Comparison of ENCODE assay signal across 19 mouse cellular contexts in genomic region chr2:128020908-128021193, GRCm38 (mm10).
"Had no signal": no experiment of that assay in that cellular context is flagged by ENCODE, and none has a peak within 500 bp of the region (broad histone marks: within the 10 kb centered on the region; RNA-seq: fewer than 3 reads in every experiment).

No protein-coding gene starts in this region.

- H3K4me1 ChIP-seq: limb, embryonic 12.5 days; stomach, embryonic 15.5 days had no signal

- H3K4me3 ChIP-seq: layer of hippocampus, adult 2 months; limb, embryonic 12.5 days; limb, embryonic 15.5 days; neural tube, embryonic 12.5 days; stomach, embryonic 15.5 days had no signal

- H3K27ac ChIP-seq: kidney, postnatal 0 days; layer of hippocampus, adult 2 months; limb, embryonic 12.5 days; limb, embryonic 15.5 days; liver, embryonic 14.5 days; macrophage; neural tube, embryonic 12.5 days; stomach, embryonic 15.5 days had no signal

- DNase-seq: kidney, adult 18-20 months; kidney, postnatal 25 days; layer of hippocampus, adult 9-11 months; liver, postnatal 0 days; lung, embryonic 14.5 days; right cerebral cortex, postnatal 25 days; spleen, adult 18-20 months; thymus, postnatal 25 days had no signal

- H3K9ac ChIP-seq: limb, embryonic 12.5 days; limb, embryonic 15.5 days; liver, embryonic 14.5 days; liver, postnatal 0 days; lung, embryonic 14.5 days; neural tube, embryonic 12.5 days; stomach, embryonic 15.5 days had no signal

- H3K36me3 ChIP-seq: limb, embryonic 12.5 days; limb, embryonic 15.5 days; neural tube, embryonic 12.5 days; stomach, embryonic 15.5 days had no signal

- ATAC-seq: intestine, embryonic 16.5 days; liver, postnatal 0 days; lung, postnatal 0 days had no signal

- H3K9me3 ChIP-seq: limb, embryonic 12.5 days; limb, embryonic 15.5 days; neural tube, embryonic 12.5 days; stomach, embryonic 15.5 days had no signal

- H3K27me3 ChIP-seq: limb, embryonic 12.5 days; limb, embryonic 15.5 days; neural tube, embryonic 12.5 days; stomach, embryonic 15.5 days had no signal

- H3K4me2 ChIP-seq: limb, embryonic 12.5 days; limb, embryonic 15.5 days; liver, embryonic 11.5 days; lung, embryonic 14.5 days; neural tube, embryonic 12.5 days; stomach, embryonic 15.5 days had no signal
